Mouse (Mus musculus): ENCODE results near the gene Dguok. TPM values are rescaled to one million over a fixed set of nuclear protein-coding genes. Genes with fewer than 3 reads are reported as not detected.

Dguok gene
- polyA plus RNA-seq, 1 experiment from 2014 or later = 57.3 TPM

DNA sequence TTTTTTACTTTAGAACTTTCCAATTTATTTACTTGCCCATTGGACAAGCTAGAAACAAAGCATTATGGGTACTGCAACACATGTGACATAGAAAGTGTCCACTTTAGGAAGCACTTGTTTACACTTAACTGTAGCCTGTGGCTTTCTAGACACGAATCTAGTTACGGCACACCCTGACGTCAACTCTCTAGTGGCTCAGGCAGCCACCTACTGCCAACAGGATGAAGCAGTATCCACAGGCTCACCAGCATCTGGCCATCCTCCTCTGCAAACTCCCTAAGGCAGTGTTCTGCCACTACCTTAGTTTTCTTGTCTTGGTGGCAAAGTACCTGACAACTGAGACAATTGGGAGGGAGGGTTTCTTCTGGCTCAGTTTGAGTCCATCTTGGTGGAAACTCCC lies 3.4 kb downstream of the Dguok start:
- Histone ChIP-seq H3K9ac (ENCODE audit: low read length) (no peak overlapping the region), H3K4me3 (ENCODE audit: low read depth, low read length) (no peak overlapping the region), H3K36me3 (ENCODE audit: control insufficient read depth, insufficient read depth, low read length) (no peaks in the 10 kb centered on the region), H3K9me3 (ENCODE audit: control insufficient read depth, low read length) (no peaks in the 10 kb centered on the region), H3K4me1 (ENCODE audit: control insufficient read depth, insufficient read depth, low read length) (peaks cover 4% of the 10 kb centered on the region), H3K27ac (ENCODE audit: low read depth, low read length) (no peak overlapping the region), H3K27me3 (ENCODE audit: control insufficient read depth, insufficient read depth, low read length) (no peaks in the 10 kb centered on the region), H3K4me2 (no peak overlapping the region)
- DNase-seq (ENCODE audit: low spot score, missing footprints) (no peak), ATAC-seq (ENCODE audit: low FRiP score) (no peak)
- 86% methylated on average over 3 of the region's 3 CpGs for WGBS

DNA sequence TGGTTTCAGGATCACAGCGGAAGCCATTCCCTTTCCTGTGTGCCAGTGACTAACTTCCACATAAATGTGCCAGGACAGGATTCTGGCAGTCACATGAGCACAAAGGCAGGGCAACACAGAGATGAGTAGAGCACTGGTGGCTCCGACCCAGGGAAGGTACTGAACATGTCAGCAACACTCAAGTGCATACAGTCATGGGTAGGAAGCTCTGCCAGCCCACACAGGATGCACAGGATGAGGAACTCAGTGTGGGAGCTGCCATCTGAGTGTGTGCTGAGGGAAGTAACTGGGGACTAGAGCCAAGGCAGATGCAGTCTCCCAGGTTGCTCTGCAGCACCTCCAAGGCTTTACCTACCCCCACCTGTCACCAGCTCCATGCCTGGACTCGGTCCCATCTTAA lies 4.1 kb downstream of the Dguok start:
- no peak overlapping the region for H3K9ac ChIP-seq (ENCODE audit: low read length)
- no peak for DNase-seq (ENCODE audit: low spot score, missing footprints)
- no peak overlapping the region for H3K27ac ChIP-seq (ENCODE audit: low read depth, low read length)
- no peaks in the 10 kb centered on the region for H3K36me3 ChIP-seq (ENCODE audit: control insufficient read depth, insufficient read depth, low read length)
- peaks cover 4% of the 10 kb centered on the region for H3K4me1 ChIP-seq (ENCODE audit: control insufficient read depth, insufficient read depth, low read length)
- H3K4me2 ChIP-seq = no peak overlapping the region
- no peaks in the 10 kb centered on the region for H3K9me3 ChIP-seq (ENCODE audit: control insufficient read depth, low read length)
- no peak for ATAC-seq (ENCODE audit: low FRiP score)
- no peak overlapping the region for H3K4me3 ChIP-seq (ENCODE audit: low read depth, low read length)
- WGBS = 88% methylated on average over 3 of the region's 3 CpGs
- no peaks in the 10 kb centered on the region for H3K27me3 ChIP-seq (ENCODE audit: control insufficient read depth, insufficient read depth, low read length)

DNA sequence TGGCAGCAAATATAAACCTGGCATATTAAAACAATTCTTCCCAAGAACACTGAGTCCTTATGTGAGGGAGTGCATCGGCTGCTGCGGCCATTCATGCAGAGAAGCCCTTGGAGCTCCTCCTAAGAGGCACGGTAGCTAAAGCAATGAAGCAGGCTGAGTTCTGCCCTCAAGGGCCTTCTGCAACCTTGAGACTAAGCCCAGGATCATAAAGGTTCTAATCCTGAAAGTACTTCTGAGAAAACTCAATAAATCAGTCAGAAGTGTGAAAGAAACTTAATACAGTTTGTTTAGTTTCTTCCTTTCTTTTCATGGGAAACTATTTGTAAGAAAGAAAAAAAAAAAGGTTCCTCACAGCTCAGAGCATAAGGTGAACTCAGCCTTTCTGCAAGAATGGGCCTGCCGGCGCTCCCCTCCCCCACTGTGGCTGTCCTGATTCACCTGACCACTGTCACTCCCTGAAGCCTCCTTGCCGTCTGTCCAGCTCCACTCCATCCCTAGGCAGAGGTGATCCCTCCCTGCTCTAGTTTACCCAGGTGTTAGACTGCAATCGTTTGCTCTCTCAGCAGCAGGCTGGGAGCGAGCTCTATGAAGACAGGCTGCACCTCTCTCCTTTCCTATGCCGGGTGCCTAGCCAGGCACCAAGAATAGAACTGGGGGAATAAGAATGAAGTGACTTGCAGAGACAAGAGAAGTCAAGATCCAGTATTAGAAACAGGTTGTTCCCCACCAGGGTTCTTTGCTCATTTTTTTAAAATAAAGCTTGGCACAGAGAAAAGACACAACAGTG lies 5.1 kb downstream of the Dguok start:
- Histone ChIP-seq H3K27me3 (ENCODE audit: control insufficient read depth, insufficient read depth, low read length) (no peaks in the 10 kb centered on the region), H3K36me3 (ENCODE audit: control insufficient read depth, insufficient read depth, low read length) (no peaks in the 10 kb centered on the region), H3K4me2 (no peak overlapping the region), H3K9me3 (ENCODE audit: control insufficient read depth, low read length) (no peaks in the 10 kb centered on the region), H3K27ac (ENCODE audit: low read depth, low read length) (no peak overlapping the region), H3K9ac (ENCODE audit: low read length) (no peak overlapping the region), H3K4me3 (ENCODE audit: low read depth, low read length) (no peak overlapping the region), H3K4me1 (ENCODE audit: control insufficient read depth, insufficient read depth, low read length) (peaks cover 2% of the 10 kb centered on the region; the same call in 1 of the 2 replicates)
- 62% methylated on average over 9 of the region's 9 CpGs for WGBS
- DNase-seq (ENCODE audit: low spot score, missing footprints) (no peak), ATAC-seq (ENCODE audit: low FRiP score) (no peak)

DNA sequence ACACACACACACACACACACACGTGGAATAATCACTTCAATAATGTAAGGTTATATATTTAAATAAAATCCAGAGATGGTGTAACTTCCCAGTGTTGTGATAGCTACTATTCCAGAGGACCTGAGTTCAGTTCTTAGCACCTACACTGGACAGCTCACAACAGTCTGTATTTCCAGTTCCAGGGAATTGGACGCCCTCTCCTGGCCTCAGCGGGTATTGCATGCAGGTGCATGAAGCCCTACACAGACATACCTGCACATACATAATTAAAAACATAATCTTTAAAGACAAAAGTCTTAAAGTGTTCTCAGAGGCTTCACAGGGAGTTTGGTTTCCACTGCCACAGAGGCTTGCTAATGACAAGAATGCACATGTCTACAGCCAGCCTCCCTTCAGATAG lies 6.3 kb downstream of the Dguok start:
- DNase-seq (ENCODE audit: low spot score, missing footprints) (no peak), ATAC-seq (ENCODE audit: low FRiP score) (no peak)
- Histone ChIP-seq H3K9me3 (ENCODE audit: control insufficient read depth, low read length) (no peaks in the 10 kb centered on the region), H3K27me3 (ENCODE audit: control insufficient read depth, insufficient read depth, low read length) (no peaks in the 10 kb centered on the region), H3K4me3 (ENCODE audit: low read depth, low read length) (no peak overlapping the region), H3K4me2 (no peak overlapping the region), H3K9ac (ENCODE audit: low read length) (no peak overlapping the region), H3K36me3 (ENCODE audit: control insufficient read depth, insufficient read depth, low read length) (no peaks in the 10 kb centered on the region), H3K27ac (ENCODE audit: low read depth, low read length) (no peak overlapping the region), H3K4me1 (ENCODE audit: control insufficient read depth, insufficient read depth, low read length) (peaks cover under 1% of the 10 kb centered on the region; the same call in 1 of the 2 replicates)
- WGBS = 69% methylated on average over 3 of the region's 3 CpGs

DNA sequence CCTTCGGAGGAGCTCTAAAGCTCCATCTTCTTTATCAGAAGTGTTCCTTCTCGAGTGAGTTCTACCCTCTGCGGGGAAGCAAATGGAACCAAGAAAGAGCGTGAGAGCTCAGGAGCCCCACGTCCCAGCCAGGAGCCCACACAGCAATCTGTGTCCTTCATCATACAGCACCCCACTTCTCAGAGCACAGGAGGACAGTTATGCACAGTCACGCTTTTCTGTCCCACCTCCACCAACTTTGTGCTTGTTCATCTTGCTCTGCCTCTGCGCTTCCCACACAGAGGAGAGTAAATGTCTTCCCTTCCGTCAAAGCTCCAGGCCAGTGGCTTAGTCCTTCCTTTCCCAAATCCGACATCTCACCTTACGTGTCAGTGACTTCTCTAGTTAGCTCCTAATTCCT lies 7.7 kb downstream of the Dguok start:
- no peaks in the 10 kb centered on the region for H3K9me3 ChIP-seq (ENCODE audit: control insufficient read depth, low read length)
- H3K4me1 ChIP-seq (ENCODE audit: control insufficient read depth, insufficient read depth, low read length) = no peaks in the 10 kb centered on the region
- H3K27me3 ChIP-seq (ENCODE audit: control insufficient read depth, insufficient read depth, low read length) = no peaks in the 10 kb centered on the region
- no peak overlapping the region for H3K4me3 ChIP-seq (ENCODE audit: low read depth, low read length)
- no peak overlapping the region for H3K27ac ChIP-seq (ENCODE audit: low read depth, low read length)
- H3K4me2 ChIP-seq = no peak overlapping the region
- DNase-seq (ENCODE audit: low spot score, missing footprints) (no peak), ATAC-seq (ENCODE audit: low FRiP score) (no peak)
- 92% methylated on average over 10 of the region's 10 CpGs for WGBS
- no peak overlapping the region for H3K9ac ChIP-seq (ENCODE audit: low read length)
- no peaks in the 10 kb centered on the region for H3K36me3 ChIP-seq (ENCODE audit: control insufficient read depth, insufficient read depth, low read length)

DNA sequence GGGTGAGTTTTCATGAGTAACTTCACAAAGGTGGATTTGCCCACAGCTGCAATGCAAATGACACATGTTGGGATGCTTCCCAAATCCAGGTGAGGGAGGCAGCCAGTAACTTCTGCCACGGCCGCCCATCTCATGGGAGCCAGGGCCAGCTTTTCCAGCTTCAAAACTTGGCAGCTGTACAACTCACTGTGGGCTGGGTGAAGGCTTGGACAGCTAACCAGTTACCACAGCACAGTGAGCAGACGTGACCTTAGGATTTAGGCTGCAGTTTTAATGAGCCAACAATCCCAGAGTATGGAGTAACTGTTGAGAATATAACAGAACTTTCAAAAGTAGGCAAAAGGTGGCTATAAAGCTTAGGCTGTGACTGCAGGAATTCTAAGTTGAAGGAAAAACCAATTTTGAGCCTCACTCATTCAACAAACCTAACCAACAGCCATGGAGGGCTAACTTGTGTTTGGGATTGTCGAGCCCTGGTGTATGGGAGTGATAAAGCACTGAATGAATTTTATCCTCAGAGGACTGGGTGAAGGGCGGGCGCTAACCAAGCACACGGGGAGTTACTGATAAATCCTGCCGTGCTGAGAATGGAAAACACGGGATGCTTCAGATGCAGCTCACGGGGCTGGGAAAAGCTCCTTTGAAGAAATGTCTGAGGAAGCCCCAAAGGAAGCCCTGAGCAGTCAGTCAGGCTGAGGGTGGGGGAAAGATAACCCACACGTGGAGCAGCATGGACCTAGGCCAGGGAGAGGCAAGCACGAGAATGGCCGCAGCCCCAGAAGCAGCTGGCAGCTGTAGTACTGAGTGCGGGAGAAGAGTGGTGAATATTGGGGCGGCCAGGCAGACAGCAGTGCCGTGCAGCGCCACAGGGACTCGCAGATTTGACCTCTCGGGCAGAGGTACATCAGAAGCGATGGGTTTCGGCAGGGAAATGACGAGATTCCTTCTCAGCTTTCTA lies 9.7 kb downstream of the Dguok start:
- 89% methylated on average over 22 of the region's 22 CpGs for WGBS

DNA sequence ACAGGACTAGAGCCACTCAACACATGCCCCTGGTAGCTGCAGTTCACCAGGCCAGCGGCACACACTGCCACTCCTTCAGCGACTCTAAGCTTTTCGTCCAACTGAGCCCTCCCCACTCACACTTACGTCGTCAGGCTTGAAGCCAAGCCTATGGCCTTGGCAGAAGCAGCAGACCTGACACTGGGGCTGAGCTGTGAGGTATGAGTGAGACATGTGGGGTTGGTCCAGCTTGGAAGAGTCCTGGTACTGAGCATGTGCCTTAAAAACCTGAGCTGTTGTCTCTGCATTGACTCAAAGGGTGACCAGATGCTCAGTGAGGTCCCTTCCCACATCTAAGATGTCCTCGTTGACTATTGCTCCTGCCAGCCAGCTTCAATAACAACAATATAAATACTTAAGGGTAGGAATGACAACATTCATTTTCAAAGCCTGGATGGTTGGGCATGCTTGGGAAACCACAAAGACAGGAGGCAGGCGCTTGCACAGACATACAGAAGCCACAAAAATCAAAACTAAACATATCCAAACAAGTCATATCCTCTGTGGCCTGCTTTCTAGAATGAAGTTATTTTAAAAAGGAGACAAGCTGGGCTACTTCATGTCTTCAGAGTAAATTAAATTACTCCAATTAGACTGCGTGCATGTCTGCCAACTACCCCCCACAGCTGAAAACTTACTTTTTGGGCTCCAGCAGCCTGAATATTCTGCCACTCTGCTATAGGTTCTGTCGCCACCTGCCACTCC lies 10.6 kb downstream of the Dguok start:
- no peaks in the 10 kb centered on the region for H3K27me3 ChIP-seq (ENCODE audit: control insufficient read depth, insufficient read depth, low read length)
- no peaks in the 10 kb centered on the region for H3K9me3 ChIP-seq (ENCODE audit: control insufficient read depth, low read length)
- no peaks in the 10 kb centered on the region for H3K4me1 ChIP-seq (ENCODE audit: control insufficient read depth, insufficient read depth, low read length)
- DNase-seq (ENCODE audit: low spot score, missing footprints) (no peak), ATAC-seq (ENCODE audit: low FRiP score) (no peak)
- H3K27ac ChIP-seq (ENCODE audit: low read depth, low read length) = no peak overlapping the region
- WGBS = 90% methylated on average over 9 of the region's 9 CpGs
- peaks cover 2% of the 10 kb centered on the region; the same call in 1 of the 2 replicates for H3K36me3 ChIP-seq (ENCODE audit: control insufficient read depth, insufficient read depth, low read length)
- H3K4me3 ChIP-seq (ENCODE audit: low read depth, low read length) = no peak overlapping the region
- no peak overlapping the region for H3K4me2 ChIP-seq
- no peak overlapping the region for H3K9ac ChIP-seq (ENCODE audit: low read length)

More for the DNA sequence above, 9.7 kb downstream of the Dguok start:
- H3K4me1 ChIP-seq (ENCODE audit: control insufficient read depth, insufficient read depth, low read length) = no peaks in the 10 kb centered on the region
- ATAC-seq (ENCODE audit: low FRiP score) (no peak), DNase-seq (ENCODE audit: low spot score, missing footprints) (no peak)
- no peaks in the 10 kb centered on the region for H3K27me3 ChIP-seq (ENCODE audit: control insufficient read depth, insufficient read depth, low read length)
- H3K36me3 ChIP-seq (ENCODE audit: control insufficient read depth, insufficient read depth, low read length) = peaks cover 2% of the 10 kb centered on the region; the same call in 1 of the 2 replicates
- H3K27ac ChIP-seq (ENCODE audit: low read depth, low read length) = no peak overlapping the region
- no peaks in the 10 kb centered on the region for H3K9me3 ChIP-seq (ENCODE audit: control insufficient read depth, low read length)
- no peak overlapping the region for H3K4me3 ChIP-seq (ENCODE audit: low read depth, low read length)
- no peak overlapping the region for H3K9ac ChIP-seq (ENCODE audit: low read length)
- no peak overlapping the region for H3K4me2 ChIP-seq

DNA sequence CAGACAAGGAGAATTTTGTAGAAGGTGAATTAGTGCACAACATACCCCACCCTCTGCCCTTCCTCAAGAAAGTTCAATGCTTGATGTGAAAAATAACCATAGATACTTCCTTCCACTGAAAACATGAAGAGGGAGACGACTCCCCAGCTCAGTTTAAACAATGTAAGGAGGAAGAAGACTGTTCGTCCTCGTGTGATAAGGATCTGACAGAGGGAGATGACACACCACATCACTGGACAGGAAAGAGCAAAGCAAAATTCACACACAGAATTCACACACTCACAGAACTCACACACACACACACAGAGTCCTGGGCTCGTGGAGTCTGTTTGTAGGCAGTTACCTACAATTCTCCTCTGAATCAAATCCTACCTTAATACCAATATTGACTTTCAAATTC lies 16.1 kb downstream of the Dguok start:
- Histone ChIP-seq H3K27me3 (ENCODE audit: control insufficient read depth, insufficient read depth, low read length) (no peaks in the 10 kb centered on the region), H3K27ac (ENCODE audit: low read depth, low read length) (no peak overlapping the region), H3K9ac (ENCODE audit: low read length) (no peak overlapping the region), H3K9me3 (ENCODE audit: control insufficient read depth, low read length) (no peaks in the 10 kb centered on the region), H3K4me1 (ENCODE audit: control insufficient read depth, insufficient read depth, low read length) (no peaks in the 10 kb centered on the region), H3K4me2 (no peak overlapping the region), H3K4me3 (ENCODE audit: low read depth, low read length) (no peak overlapping the region), H3K36me3 (ENCODE audit: control insufficient read depth, insufficient read depth, low read length) (peaks cover 8% of the 10 kb centered on the region; the same call in 1 of the 2 replicates)
- ATAC-seq (ENCODE audit: low FRiP score) (no peak), DNase-seq (ENCODE audit: low spot score, missing footprints) (no peak)
- WGBS = 85% methylated on average over 4 of the region's 4 CpGs
